Mouse (Mus musculus): ENCODE measurements around the gene Dbnl. TPM values are rescaled to one million over a fixed set of nuclear protein-coding genes. Genes with fewer than 3 reads are reported as not detected.

Gene Dbnl
- polyA plus RNA-seq, 1 experiment: 91.3 TPM

DNA sequence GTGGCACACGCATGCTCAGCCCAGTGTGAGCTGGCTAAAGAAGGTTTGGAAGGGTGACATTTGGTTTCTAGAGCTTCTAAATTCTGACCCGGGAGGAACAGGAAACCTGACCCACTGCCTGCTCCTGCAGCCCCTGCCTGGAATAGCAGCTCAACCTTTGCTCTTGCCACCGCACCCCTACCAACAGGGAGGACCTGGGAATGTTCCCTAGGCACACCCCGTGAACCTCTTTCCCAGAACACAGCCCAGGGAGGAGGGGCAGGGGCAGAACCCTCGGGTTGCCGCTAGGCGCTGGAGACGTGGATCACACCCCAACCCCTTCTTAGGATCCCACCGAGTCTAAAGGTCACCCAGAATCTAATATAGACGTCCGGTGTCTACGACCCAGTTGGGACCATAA lies 13.7 kb downstream of the Dbnl start:
- no peaks in the 10 kb centered on the region for H3K79me2 ChIP-seq (ENCODE audit: control insufficient read depth, insufficient read depth)
- H3K27me3 ChIP-seq (ENCODE audit: control insufficient read depth, insufficient read depth, insufficient read length): no peaks in the 10 kb centered on the region
- H3ac ChIP-seq (ENCODE audit: control insufficient read depth, insufficient read length, low read depth): no peak overlapping the region
- H3K4me3 ChIP-seq (ENCODE audit: insufficient read depth, poor library complexity, severe bottlenecking): no peak overlapping the region
- no peak for TF ChIP-seq MYOG (IDR thresholded peaks at IDR 0.05; ENCODE audit: control insufficient read depth, extremely low read depth, insufficient read length)
- no peak for TF ChIP-seq MYOD1 (IDR thresholded peaks at IDR 0.05; ENCODE audit: control insufficient read depth, insufficient read length, low read depth)
- no peak for TF ChIP-seq MAX (IDR thresholded peaks at IDR 0.05)
- no peak for TF ChIP-seq USF1 (IDR thresholded peaks at IDR 0.05; ENCODE audit: low read depth)
- no peak for TF ChIP-seq CTCF (IDR thresholded peaks at IDR 0.05; ENCODE audit: control insufficient read depth, insufficient read depth, insufficient read length)
- no peak for TF ChIP-seq FOSL1 (IDR thresholded peaks at IDR 0.05; ENCODE audit: insufficient read depth, low read length, poor library complexity, severe bottlenecking)
- no peak for TF ChIP-seq CEBPB (IDR thresholded peaks at IDR 0.05; ENCODE audit: low read depth)
- peaks cover 41% of the 10 kb centered on the region for H3K36me3 ChIP-seq (ENCODE audit: control insufficient read depth, insufficient read depth)
- no peaks in the 10 kb centered on the region for H3K79me3 ChIP-seq (ENCODE audit: low read depth)

DNA sequence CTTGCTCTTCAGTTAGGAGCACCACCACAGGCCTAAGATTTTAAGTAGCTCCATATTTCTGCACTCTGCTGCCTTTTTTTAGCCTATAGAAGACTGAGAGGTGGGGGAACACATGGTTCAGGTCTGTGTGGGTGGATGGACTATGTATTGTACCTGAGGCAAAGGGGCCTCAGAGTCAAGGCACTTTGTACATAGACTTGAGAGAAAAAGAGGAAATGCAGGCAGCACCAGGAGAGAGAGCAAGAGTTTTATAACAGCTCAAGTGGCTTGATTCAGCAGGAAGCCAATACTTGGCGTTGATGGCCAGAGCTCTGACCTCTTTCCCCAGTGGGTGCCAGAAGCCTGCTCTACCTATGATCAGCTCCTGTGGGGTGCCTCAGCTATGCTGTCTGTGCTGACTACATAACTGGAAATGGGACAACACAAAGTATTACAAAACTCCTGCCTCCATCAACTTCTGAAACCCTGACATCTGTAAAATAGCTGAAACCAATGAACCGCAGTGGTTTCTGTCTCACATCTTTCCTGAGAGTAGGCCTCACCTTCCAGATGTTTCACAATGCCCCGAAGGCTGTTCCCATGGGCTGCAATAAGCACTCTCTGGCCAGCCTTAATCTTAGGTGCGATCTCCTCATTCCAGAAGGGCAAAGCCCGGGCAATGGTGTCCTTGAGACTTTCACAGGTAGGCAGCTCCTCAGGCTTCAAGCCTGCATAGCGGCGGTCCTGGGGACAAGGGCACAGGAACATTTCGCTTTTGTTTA lies 14.3 kb downstream of the Dbnl start:
- H3K79me2 ChIP-seq (ENCODE audit: control insufficient read depth, insufficient read depth): no peaks in the 10 kb centered on the region
- no peak overlapping the region for H3K4me3 ChIP-seq (ENCODE audit: insufficient read depth, poor library complexity, severe bottlenecking)
- H3K79me3 ChIP-seq (ENCODE audit: low read depth): no peaks in the 10 kb centered on the region
- no peak overlapping the region for H3ac ChIP-seq (ENCODE audit: control insufficient read depth, insufficient read length, low read depth)
- no peaks in the 10 kb centered on the region for H3K27me3 ChIP-seq (ENCODE audit: control insufficient read depth, insufficient read depth, insufficient read length)
- H3K36me3 ChIP-seq (ENCODE audit: control insufficient read depth, insufficient read depth): peaks cover 35% of the 10 kb centered on the region
- TF ChIP-seq MAX (IDR thresholded peaks at IDR 0.05) (no peak), MYOD1 (IDR thresholded peaks at IDR 0.05; ENCODE audit: control insufficient read depth, insufficient read length, low read depth) (no peak), FOSL1 (IDR thresholded peaks at IDR 0.05; ENCODE audit: insufficient read depth, low read length, poor library complexity, severe bottlenecking) (no peak), CTCF (IDR thresholded peaks at IDR 0.05; ENCODE audit: control insufficient read depth, insufficient read depth, insufficient read length) (no peak), CEBPB (IDR thresholded peaks at IDR 0.05; ENCODE audit: low read depth) (no peak), USF1 (IDR thresholded peaks at IDR 0.05; ENCODE audit: low read depth) (no peak), MYOG (IDR thresholded peaks at IDR 0.05; ENCODE audit: control insufficient read depth, extremely low read depth, insufficient read length) (no peak)

DNA sequence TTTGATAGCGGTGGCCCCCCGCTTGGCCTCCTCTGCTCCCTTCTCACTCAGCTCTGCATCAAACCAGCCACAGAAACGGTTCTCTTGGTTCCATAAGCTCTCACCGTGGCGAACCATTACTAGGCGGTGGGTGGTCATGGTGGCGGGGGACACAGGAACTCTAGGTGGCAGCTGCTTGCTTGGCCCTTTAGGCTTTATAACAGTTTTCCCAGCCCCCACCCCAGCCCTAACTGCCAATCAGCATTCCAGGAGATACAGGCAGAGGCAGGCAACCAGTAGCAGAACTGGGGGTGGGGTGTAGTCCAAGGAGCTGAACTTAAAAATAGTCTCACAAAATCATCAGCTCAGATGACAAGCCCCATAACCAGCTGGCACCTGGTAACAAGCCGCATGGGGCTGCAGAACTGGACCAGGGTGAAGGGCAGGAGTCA lies 15.3 kb downstream of the Dbnl start, which contains the start of gene Pgam2:
Gene Pgam2 (minus strand): TSS at position 183 of the 431 bp plus-strand sequence.
- H3ac ChIP-seq (ENCODE audit: control insufficient read depth, insufficient read length, low read depth): no peak within 1 kb of the TSS
- peaks cover 28% of the 10 kb centered on the region for H3K36me3 ChIP-seq (ENCODE audit: control insufficient read depth, insufficient read depth)
- no peaks in the 10 kb centered on the region for H3K79me2 ChIP-seq (ENCODE audit: control insufficient read depth, insufficient read depth)
- no peaks in the 10 kb centered on the region for H3K27me3 ChIP-seq (ENCODE audit: control insufficient read depth, insufficient read depth, insufficient read length)
- TF ChIP-seq CTCF (IDR thresholded peaks at IDR 0.05; ENCODE audit: control insufficient read depth, insufficient read depth, insufficient read length): no peak
- no peak for TF ChIP-seq USF1 (IDR thresholded peaks at IDR 0.05; ENCODE audit: low read depth)
- no peak for TF ChIP-seq MYOD1 (IDR thresholded peaks at IDR 0.05; ENCODE audit: control insufficient read depth, insufficient read length, low read depth)
- TF ChIP-seq MAX (IDR thresholded peaks at IDR 0.05): no peak
- no peak for TF ChIP-seq CEBPB (IDR thresholded peaks at IDR 0.05; ENCODE audit: low read depth)
- TF ChIP-seq FOSL1 (IDR thresholded peaks at IDR 0.05; ENCODE audit: insufficient read depth, low read length, poor library complexity, severe bottlenecking): no peak
- TF ChIP-seq MYOG (IDR thresholded peaks at IDR 0.05; ENCODE audit: control insufficient read depth, extremely low read depth, insufficient read length): no peak
- no peak within 1 kb of the TSS for H3K4me3 ChIP-seq (ENCODE audit: insufficient read depth, poor library complexity, severe bottlenecking)
- H3K79me3 ChIP-seq (ENCODE audit: low read depth): no peaks in the 10 kb centered on the region

DNA sequence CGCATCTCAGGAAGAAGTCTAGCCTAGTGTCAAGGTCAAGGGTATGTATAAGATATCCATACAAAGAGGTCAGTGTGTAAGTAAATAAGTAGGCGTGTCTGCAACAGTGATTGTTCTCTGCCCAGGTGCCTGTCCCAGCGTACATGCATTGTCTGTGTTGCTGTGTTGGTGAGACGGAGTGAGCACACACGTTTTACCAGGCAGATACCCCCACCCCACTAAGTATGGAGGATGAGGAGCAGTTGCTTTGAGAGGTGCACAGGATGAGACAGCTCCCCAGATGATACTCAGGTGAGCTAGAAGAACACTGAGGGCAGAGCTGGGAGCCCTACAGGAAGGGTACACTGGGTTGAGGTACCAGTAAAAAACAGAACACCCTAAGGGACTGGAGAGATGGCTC lies 15.9 kb downstream of the Dbnl start:
- Histone ChIP-seq H3K79me2 (ENCODE audit: control insufficient read depth, insufficient read depth) (no peaks in the 10 kb centered on the region), H3ac (ENCODE audit: control insufficient read depth, insufficient read length, low read depth) (no peak overlapping the region), H3K27me3 (ENCODE audit: control insufficient read depth, insufficient read depth, insufficient read length) (no peaks in the 10 kb centered on the region), H3K36me3 (ENCODE audit: control insufficient read depth, insufficient read depth) (peaks cover 22% of the 10 kb centered on the region), H3K79me3 (ENCODE audit: low read depth) (no peaks in the 10 kb centered on the region), H3K4me3 (ENCODE audit: insufficient read depth, poor library complexity, severe bottlenecking) (no peak overlapping the region)
- TF ChIP-seq FOSL1 (IDR thresholded peaks at IDR 0.05; ENCODE audit: insufficient read depth, low read length, poor library complexity, severe bottlenecking) (no peak), CEBPB (IDR thresholded peaks at IDR 0.05; ENCODE audit: low read depth) (no peak), MYOG (IDR thresholded peaks at IDR 0.05; ENCODE audit: control insufficient read depth, extremely low read depth, insufficient read length) (no peak), CTCF (IDR thresholded peaks at IDR 0.05; ENCODE audit: control insufficient read depth, insufficient read depth, insufficient read length) (no peak), MAX (IDR thresholded peaks at IDR 0.05) (no peak), USF1 (IDR thresholded peaks at IDR 0.05; ENCODE audit: low read depth) (no peak)

DNA sequence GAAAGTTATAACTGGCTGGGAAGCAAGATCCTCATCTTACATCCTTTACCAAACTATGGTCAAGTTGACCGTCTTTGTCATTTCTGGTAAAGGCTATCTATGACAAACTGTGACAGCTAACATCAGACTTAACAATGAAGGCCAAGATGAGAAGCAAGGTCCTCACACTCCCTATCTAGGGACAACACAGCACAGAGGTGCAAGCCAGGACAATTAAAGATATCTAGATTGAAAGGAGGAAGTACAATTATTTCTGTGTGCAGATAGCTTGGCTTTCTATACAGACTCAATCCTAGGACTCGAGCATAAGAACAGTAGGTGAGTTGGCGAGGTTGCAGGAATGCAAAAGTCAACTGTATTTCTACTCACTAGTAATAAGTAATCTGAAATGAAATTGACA lies 17.4 kb downstream of the Dbnl start:
- no peaks in the 10 kb centered on the region for H3K79me3 ChIP-seq (ENCODE audit: low read depth)
- TF ChIP-seq FOSL1 (IDR thresholded peaks at IDR 0.05; ENCODE audit: insufficient read depth, low read length, poor library complexity, severe bottlenecking): no peak
- TF ChIP-seq CEBPB (IDR thresholded peaks at IDR 0.05; ENCODE audit: low read depth): no peak
- no peak for TF ChIP-seq USF1 (IDR thresholded peaks at IDR 0.05; ENCODE audit: low read depth)
- no peak for TF ChIP-seq CTCF (IDR thresholded peaks at IDR 0.05; ENCODE audit: control insufficient read depth, insufficient read depth, insufficient read length)
- no peak for TF ChIP-seq MYOD1 (IDR thresholded peaks at IDR 0.05; ENCODE audit: control insufficient read depth, insufficient read length, low read depth)
- no peak for TF ChIP-seq MYOG (IDR thresholded peaks at IDR 0.05; ENCODE audit: control insufficient read depth, extremely low read depth, insufficient read length)
- no peak for TF ChIP-seq MAX (IDR thresholded peaks at IDR 0.05)
- H3K4me3 ChIP-seq (ENCODE audit: insufficient read depth, poor library complexity, severe bottlenecking): no peak overlapping the region
- no peaks in the 10 kb centered on the region for H3K79me2 ChIP-seq (ENCODE audit: control insufficient read depth, insufficient read depth)
- H3K27me3 ChIP-seq (ENCODE audit: control insufficient read depth, insufficient read depth, insufficient read length): no peaks in the 10 kb centered on the region
- H3K36me3 ChIP-seq (ENCODE audit: control insufficient read depth, insufficient read depth): peaks cover 7% of the 10 kb centered on the region
- no peak overlapping the region for H3ac ChIP-seq (ENCODE audit: control insufficient read depth, insufficient read length, low read depth)
